Mouse (Mus musculus) megakaryocyte, embryonic 14.5 days (primary cell): ENCODE results near the gene Lgals3. TPM values are rescaled to one million over a fixed set of nuclear protein-coding genes. Genes with fewer than 3 reads are reported as not detected.

Experiments
- H3K27me3 ChIP-seq: replicated peaks from 2 replicates; pipeline ENCODE3; 2012; ENCODE audit warnings: inconsistent platforms
- H3K36me3 ChIP-seq: replicated peaks from 2 replicates; pipeline ENCODE3; 2012; ENCODE audit warnings: low read length, inconsistent platforms, mixed read lengths
- H3K4me1 ChIP-seq: 2 replicates; pipeline ENCODE4 v1.6.1; 2012; ENCODE audit warnings: inconsistent platforms
- H3K4me3 ChIP-seq: replicated peaks from 2 replicates; pipeline ENCODE3; 2012; ENCODE audit warnings: moderate library complexity, mild to moderate bottlenecking, inconsistent platforms
- H3K9me3 ChIP-seq: 2 replicates; pipeline ENCODE4 v1.6.1; 2012; ENCODE audit warnings: inconsistent platforms
- FLI1 ChIP-seq: IDR thresholded peaks from 2 replicates; pipeline ENCODE4 v1.6.1; 2012; ENCODE audit warnings: low read length, inconsistent platforms, mixed read lengths
- GATA1 ChIP-seq: IDR thresholded peaks from 3 replicates; pipeline ENCODE4 v1.6.1; 2012; ENCODE audit warnings: mixed read lengths, low read length, inconsistent platforms, borderline replicate concordance
- polyA plus RNA-seq: library from polyadenylated mRNA; stranded (reverse); fragments of >175 nt; gene quantifications from 2 replicates; pipeline ENCODE4 v1.2.3, GENCODE M21; 2012; ENCODE audit warnings: low replicate concordance; ENCODE audit not compliant: insufficient read depth

Gene Lgals3
- polyA plus RNA-seq, 1 experiment: 566 TPM

- Histone ChIP-seq H3K4me1 (peaks cover 65% of the 10 kb centered on the region), H3K36me3 (peaks cover 2% of the 10 kb centered on the region), H3K27me3 (no peaks in the 10 kb centered on the region), H3K4me3 (no peak overlapping the region), H3K9me3 (0 out of 2 replicates have a peak, but pooled peaks cover 3% of the 10 kb centered on the region)
- TF ChIP-seq GATA1 (no peak), FLI1 (no peak)
Measured at GRCm38 (mm10) chr14:47350974-47351373, 16.6 kb upstream of the Lgals3 start.

DNA sequence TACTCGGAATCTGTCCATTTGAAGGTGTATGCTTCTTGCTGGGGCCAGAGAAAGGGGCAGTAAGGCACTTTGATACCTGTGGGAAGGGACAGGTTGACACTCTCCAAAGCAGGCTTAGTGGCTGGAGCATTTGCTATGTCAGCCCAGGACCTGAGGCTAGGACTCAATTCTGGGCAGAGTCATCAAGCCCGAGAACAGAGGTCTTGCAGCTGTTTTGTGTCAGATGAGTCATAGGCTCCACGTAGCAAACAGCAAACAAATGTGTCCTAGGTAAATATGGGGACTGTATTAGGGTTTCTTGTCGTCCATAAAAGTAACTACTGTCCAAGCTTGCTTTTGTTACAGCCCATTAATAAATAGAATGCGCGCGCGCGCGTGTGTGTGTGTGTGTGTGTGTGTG is 15.3 kb upstream of the Lgals3 start:
- H3K9me3 ChIP-seq: 0 out of 2 replicates have a peak, but pooled peaks cover 3% of the 10 kb centered on the region

GRCm38 (mm10) chr14:47353240-47353639 is 14.3 kb upstream of the Lgals3 start:
- TF ChIP-seq GATA1 (no peak), FLI1 (no peak)
- no peak overlapping the region for H3K4me3 ChIP-seq
- peaks cover 2% of the 10 kb centered on the region for H3K36me3 ChIP-seq
- H3K4me1 ChIP-seq: peaks cover 72% of the 10 kb centered on the region
- H3K27me3 ChIP-seq: no peaks in the 10 kb centered on the region
- 0 out of 2 replicates have a peak, but pooled peaks cover 3% of the 10 kb centered on the region for H3K9me3 ChIP-seq

More for the DNA sequence above, 15.3 kb upstream of the Lgals3 start:
- Histone ChIP-seq H3K4me1 (peaks cover 70% of the 10 kb centered on the region), H3K36me3 (peaks cover 2% of the 10 kb centered on the region), H3K27me3 (no peaks in the 10 kb centered on the region), H3K4me3 (no peak overlapping the region)
- no peak for TF ChIP-seq FLI1
- no peak for TF ChIP-seq GATA1

DNA sequence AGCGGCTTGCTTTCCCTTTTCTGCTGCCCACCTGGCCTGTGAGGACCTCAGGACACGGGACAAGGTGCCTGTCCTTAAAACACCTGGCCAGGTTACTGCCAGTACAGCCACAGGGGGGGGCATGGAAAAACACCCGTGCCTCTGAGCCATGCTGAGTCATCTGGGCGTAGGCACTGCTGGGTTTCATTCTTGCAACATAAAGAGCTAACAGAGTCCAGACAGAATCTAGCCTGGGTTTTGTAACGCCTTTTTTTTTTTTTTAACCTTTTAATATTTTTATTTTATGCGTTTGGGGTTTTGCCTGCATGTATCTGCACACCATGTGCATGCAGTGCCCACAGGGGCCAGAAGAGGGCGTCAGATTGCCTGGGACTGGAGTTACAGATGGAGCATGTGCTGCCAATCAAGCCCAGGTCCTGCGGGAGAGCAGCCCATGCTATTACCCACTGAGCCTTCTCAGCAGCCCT is 13.4 kb upstream of the Lgals3 start:
- Histone ChIP-seq H3K4me1 (peaks cover 68% of the 10 kb centered on the region), H3K4me3 (no peak overlapping the region)
- no peak for TF ChIP-seq FLI1
- no peak for TF ChIP-seq GATA1

GRCm38 (mm10) chr14:47354948-47355347 is 12.6 kb upstream of the Lgals3 start:
- H3K4me1 ChIP-seq: peaks cover 72% of the 10 kb centered on the region
- no peak overlapping the region for H3K4me3 ChIP-seq
- H3K9me3 ChIP-seq: 0 out of 2 replicates have a peak, but pooled peaks cover 3% of the 10 kb centered on the region
- H3K36me3 ChIP-seq: peaks cover 2% of the 10 kb centered on the region
- H3K27me3 ChIP-seq: no peaks in the 10 kb centered on the region
- TF ChIP-seq GATA1 (no peak), FLI1 (no peak)

More for the DNA sequence above, 13.4 kb upstream of the Lgals3 start:
- Histone ChIP-seq H3K9me3 (0 out of 2 replicates have a peak, but pooled peaks cover 3% of the 10 kb centered on the region), H3K27me3 (no peaks in the 10 kb centered on the region), H3K36me3 (peaks cover 2% of the 10 kb centered on the region)

GRCm38 (mm10) chr14:47356622-47357021 is 10.9 kb upstream of the Lgals3 start:
- no peaks in the 10 kb centered on the region for H3K27me3 ChIP-seq
- peaks cover 2% of the 10 kb centered on the region for H3K36me3 ChIP-seq
- H3K4me3 ChIP-seq: no peak overlapping the region
- H3K4me1 ChIP-seq: peaks cover 71% of the 10 kb centered on the region
- H3K9me3 ChIP-seq: 0 out of 2 replicates have a peak, but pooled peaks cover 3% of the 10 kb centered on the region
- TF ChIP-seq FLI1: no peak
- no peak for TF ChIP-seq GATA1

DNA sequence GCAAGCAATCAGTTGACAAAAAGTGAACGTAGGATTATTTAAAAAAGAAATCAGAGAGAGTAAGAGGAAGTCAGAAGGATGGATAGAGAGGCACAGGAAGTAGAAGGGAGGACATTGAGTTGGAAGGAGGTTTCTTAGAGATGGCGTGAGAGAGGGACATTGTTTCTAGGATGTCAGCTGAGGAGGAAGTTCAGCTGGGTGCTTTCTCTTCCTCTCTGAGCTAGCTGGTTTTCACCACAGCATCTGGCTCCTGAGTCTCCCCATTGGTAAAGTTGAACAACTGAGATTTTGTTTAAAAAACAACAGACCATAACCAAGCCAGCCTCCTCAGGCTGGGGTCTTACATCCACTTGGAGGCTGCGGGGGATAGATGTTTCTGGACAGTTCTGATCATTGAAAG is 7.9 kb upstream of the Lgals3 start:
- TF ChIP-seq GATA1 (no peak), FLI1 (no peak)
- Histone ChIP-seq H3K9me3 (no peaks in the 10 kb centered on the region), H3K27me3 (no peaks in the 10 kb centered on the region), H3K4me1 (peaks cover 63% of the 10 kb centered on the region), H3K4me3 (no peak overlapping the region), H3K36me3 (no peaks in the 10 kb centered on the region)

- no peaks in the 10 kb centered on the region for H3K36me3 ChIP-seq
- peaks cover 71% of the 10 kb centered on the region for H3K4me1 ChIP-seq
- no peaks in the 10 kb centered on the region for H3K27me3 ChIP-seq
- TF ChIP-seq FLI1 (no peak), GATA1 (no peak)
- no peaks in the 10 kb centered on the region for H3K9me3 ChIP-seq
- peak overlapping the region; percentile 47 for H3K4me3 ChIP-seq
Measured at GRCm38 (mm10) chr14:47361418-47361817, 6.1 kb upstream of the Lgals3 start.

DNA sequence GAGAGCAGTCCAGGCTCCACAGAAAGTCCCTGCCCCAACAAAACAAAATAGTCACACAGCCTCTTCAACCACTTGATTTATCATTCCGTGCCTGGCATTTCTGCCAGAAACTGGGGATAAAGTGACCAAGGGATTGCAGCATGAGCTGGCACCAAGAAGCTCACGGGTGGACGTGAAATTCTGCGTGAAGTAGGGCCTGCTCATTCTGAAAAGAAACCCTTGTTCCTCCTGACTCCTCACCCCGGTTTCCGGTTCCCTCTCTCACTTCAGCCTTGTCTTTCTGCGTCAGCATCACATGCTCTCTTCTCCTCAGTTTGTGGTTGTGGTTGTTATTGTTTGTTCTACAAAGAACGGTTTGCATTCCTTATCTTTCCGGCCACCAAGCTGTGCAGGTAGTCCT is 5.7 kb upstream of the Lgals3 start:
- TF ChIP-seq FLI1: no peak
- no peak for TF ChIP-seq GATA1
- no peaks in the 10 kb centered on the region for H3K36me3 ChIP-seq
- no peaks in the 10 kb centered on the region for H3K27me3 ChIP-seq
- no peaks in the 10 kb centered on the region for H3K9me3 ChIP-seq
- peaks cover 71% of the 10 kb centered on the region for H3K4me1 ChIP-seq
- no peak overlapping the region for H3K4me3 ChIP-seq

DNA sequence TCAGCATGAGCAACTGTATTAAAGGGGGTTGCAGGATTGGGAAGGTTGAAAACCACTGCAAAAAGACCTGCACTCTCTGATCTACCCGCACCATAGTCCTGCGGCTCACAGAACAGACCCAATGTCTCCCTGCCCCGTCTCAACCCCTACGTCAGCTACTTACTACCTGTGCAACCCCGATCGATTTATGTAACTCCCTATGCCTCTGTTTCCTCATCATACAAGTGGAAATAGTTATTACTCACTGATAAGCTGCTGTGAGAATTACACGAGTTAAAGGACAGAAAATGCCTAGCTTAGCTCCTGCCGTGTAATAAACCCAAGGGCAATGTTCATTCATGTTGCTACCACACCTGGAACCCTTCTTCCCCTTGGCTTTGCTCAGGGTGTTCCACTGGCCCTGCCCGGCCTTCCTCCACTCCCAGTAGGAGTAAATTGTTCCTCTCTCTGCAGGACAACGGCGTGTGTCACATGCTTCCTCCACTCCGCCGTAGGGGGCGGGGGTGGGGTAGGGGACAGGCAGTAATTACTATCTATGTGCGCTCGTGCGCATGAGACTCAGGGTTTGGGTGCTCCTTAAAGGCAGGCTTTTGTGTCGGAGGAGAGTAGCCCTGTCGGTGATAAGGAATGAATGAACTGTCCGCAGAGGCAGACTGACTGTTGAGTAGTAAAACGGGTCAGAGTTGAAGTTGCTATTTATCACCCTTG is 2.7 kb upstream of the Lgals3 start:
- TF ChIP-seq FLI1: no peak
- no peak for TF ChIP-seq GATA1
- H3K4me1 ChIP-seq: peaks cover 71% of the 10 kb centered on the region
- peak overlapping the region; percentile 77 for H3K4me3 ChIP-seq
- H3K36me3 ChIP-seq: no peaks in the 10 kb centered on the region
- H3K9me3 ChIP-seq: no peaks in the 10 kb centered on the region
- H3K27me3 ChIP-seq: peaks cover 2% of the 10 kb centered on the region
